Mouse (Mus musculus) left cerebral cortex, postnatal 36 days (tissue): Measurements from ENCODE around the gene Olfr478. TPM values are rescaled to one million over a fixed set of nuclear protein-coding genes. Genes with fewer than 3 reads are reported as not detected.
"Not testable (repeated sequence)": the region's sequence is repeated elsewhere in the genome, so short reads cannot be mapped to it uniquely, and the experiment has no call there.

Experiments
- DNase-seq, 2 experiments: peaks; one replicate each; pipeline ENCODE4 v3.0.0; 2021 to 2022; ENCODE audit warnings: low spot score in 2 of 2, mixed read lengths in 1 of 2
- intact Hi-C: fragments of 180-260 bp; cut with DNase I; formaldehyde crosslinking; loops from one replicate; pipeline ENCODE4 v1.15.1; 2025
- total RNA-seq, 2 experiments: library from RNA; stranded (reverse); gene quantifications; 2 replicates each; pipeline ENCODE4 v1.2.3; 2021

Gene Olfr478
- total RNA-seq: not detected

DNA sequence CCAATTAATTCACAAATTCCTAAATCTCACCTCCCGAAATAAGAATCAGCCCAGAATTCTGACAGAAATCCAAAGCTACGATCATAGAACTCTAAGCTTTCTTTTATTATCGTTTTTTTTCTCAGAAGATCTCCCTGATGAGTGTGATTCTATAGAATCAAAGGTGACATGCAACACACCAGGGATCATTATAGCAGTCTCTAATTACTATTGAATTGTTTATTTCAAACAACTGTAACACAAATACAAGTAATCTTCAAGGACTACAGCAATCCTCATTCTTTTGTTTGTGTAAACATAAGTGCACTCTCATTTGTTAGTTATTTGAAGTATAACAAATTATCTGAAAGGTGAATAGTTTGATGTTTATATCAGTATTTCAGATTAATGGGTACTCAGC, at the start of gene Olfr478:
Olfr478 (minus strand) TSS at position 101 of the 400 bp plus-strand sequence.
- intact Hi-C loops: no loop called here
- no peak for DNase-seq

DNA sequence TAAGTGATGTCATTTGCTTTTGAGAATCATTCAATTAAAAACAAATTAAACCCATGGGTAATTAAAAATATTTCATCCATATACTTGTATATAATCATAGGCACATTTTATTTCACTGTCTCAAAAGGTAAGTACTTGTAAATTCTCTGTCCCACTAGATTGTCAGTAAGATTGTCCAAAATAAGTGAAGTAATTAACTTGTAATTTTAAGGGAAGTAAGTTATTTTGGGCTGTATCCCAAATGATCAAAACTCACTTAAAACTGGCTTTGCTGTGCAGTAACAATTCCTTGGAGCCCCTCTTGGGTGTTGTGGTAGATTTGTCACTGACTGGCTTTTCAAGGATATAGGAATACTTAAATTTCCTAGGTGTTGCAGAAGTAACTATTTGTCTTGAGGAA, 45.8 kb upstream of the Olfr478 start, which contains the start of gene Olfr481:
Olfr481 (plus strand) TSS at position 301 of the 400 bp plus-strand sequence.
- intact Hi-C loops: no loop called here
- DNase-seq: no peak

DNA sequence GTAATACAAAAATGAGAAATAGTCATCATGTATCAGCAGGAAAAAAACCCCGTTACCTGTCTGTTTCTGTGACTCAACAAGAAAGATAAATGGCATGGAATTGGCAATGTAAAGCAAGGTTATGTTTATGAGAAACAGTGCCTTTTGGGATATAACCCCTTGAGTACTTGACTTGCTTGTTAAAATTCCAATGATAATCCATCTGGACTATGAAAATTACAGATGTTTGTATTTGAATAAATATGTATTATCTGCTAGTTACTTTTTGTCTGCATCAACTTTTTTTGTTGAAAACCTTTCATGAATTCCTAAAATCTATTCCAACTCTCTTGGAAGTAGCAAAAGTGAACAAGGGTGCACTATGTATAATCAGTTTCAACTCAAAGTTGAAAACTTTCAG, 33.5 kb upstream of the Olfr478 start, which contains the start of gene Olfr480:
Olfr480 (minus strand) TSS at position 101 of the 400 bp plus-strand sequence.
- DNase-seq: no peak

DNA sequence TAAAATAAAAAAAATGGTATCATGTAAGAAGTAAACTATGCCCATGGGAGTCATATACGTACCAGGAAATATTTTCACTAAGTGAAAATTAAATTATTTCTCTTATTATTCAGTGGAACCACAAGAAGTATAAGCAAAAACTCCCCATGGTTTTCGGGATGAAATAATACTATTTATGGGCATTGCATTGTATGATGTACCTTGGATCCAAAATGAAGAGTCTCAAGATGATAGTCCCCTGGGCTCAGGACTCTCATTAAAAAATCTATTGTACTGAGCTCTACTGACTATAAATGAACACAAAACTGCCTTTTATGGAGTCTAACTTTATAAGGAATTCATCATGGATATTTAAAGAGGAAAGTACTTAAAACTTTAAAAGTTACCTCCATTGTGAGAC, 16.6 kb upstream of the Olfr478 start, which contains the start of gene Olfr479:
Olfr479 (plus strand) TSS at position 301 of the 400 bp plus-strand sequence.
- intact Hi-C loops: no loop called here
- DNase-seq: no peak

More for the DNA sequence above, 33.5 kb upstream of the Olfr478 start, which contains the start of gene Olfr480:
- intact Hi-C loops: no loop called here

DNA sequence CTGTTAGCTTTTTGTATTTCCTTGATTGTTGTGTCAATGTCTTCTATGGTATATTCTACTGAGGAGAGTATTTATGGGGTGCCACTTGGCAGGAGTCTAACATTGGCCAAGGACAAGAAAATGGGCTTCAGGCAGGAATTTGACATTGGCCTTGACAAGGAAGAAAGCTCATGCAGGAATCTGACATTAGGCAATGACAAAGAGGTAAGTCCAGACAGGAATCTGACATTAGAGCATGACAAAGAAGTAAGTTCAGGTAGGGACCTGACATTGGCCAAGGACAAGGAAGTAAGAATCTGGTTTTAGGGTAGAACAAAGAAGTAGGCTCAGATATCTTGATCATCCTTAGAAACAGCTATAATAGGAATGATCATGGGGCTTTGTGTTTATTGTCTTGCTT, 19.5 kb downstream of the Olfr478 start:
- intact Hi-C loops, DNase-seq: not testable (repeated sequence)

DNA sequence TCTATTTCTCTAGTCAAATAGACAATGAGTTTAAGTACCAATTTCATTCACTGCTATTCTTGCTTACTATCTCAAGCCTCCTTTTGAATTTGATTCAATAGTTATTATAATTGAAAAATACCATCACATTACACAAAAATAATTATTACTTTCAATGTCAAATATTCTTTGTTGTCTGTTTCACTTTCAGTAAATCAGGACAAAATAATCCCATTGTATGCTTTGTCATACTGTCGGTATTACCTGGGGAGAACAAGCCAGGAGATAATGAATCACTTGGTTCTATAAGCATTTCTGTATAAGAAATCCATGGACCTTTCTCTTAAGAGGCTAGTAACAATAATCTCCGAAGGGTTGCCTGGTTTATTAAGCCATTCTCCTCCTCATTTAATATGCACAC, 47.4 kb downstream of the Olfr478 start, which contains the start of gene Olfr477:
Olfr477 (plus strand) TSS at position 301 of the 400 bp plus-strand sequence.
- intact Hi-C loops: no loop called here
- no peak for DNase-seq

Other genes with a start within 250 kb of the Olfr478 start
- gene Ovch2, start 232.8 kb downstream of the Olfr478 start, total RNA-seq: not detected
- not detected for gene Olfr467, start 221.7 kb downstream of the Olfr478 start, total RNA-seq
- not detected for gene Olfr469, start 208.4 kb downstream of the Olfr478 start, total RNA-seq
- gene Olfr470, start 186.5 kb downstream of the Olfr478 start, total RNA-seq: not detected
- gene Olfr472, start 136.1 kb downstream of the Olfr478 start, total RNA-seq: not detected
- not detected for gene Olfr473, start 103.5 kb downstream of the Olfr478 start, total RNA-seq
- not detected for gene Olfr474, start 79.3 kb downstream of the Olfr478 start, total RNA-seq
- not detected for gene Olfr476, start 69.2 kb downstream of the Olfr478 start, total RNA-seq
- gene Olfr477, start 47.3 kb downstream of the Olfr478 start, total RNA-seq: under 1 TPM in 1 of 2 experiments, not detected in 1; 0.14 TPM
- not detected for gene Olfr479, start 16.7 kb upstream of the Olfr478 start, total RNA-seq
- not detected for gene Olfr480, start 33.4 kb upstream of the Olfr478 start, total RNA-seq
- not detected for gene Olfr481, start 45.9 kb upstream of the Olfr478 start, total RNA-seq
- 1 to 10 TPM; 1.9 to 2.1 TPM for gene Olfr482, start 63.6 kb upstream of the Olfr478 start, total RNA-seq
- gene Olfr483, start 66.9 kb upstream of the Olfr478 start, total RNA-seq: not detected
- not detected for gene Olfr484, start 93.5 kb upstream of the Olfr478 start, total RNA-seq
- gene Olfr485, start 125.9 kb upstream of the Olfr478 start, total RNA-seq: not detected
- not detected for gene Olfr486, start 138.8 kb upstream of the Olfr478 start, total RNA-seq
- gene Olfr487, start 180.6 kb upstream of the Olfr478 start, total RNA-seq: not detected
- gene Olfr488, start 224.4 kb upstream of the Olfr478 start, total RNA-seq: not detected